Mouse (Mus musculus): ENCODE measurements around the gene Odf4. TPM values are rescaled to one million over a fixed set of nuclear protein-coding genes. Genes with fewer than 3 reads are reported as not detected.

Gene Odf4
- total RNA-seq, 2 experiments from 2014 or later, result not detected

Other genes with a start within 250 kb of the Odf4 start
- gene Myh10, start 235.5 kb downstream of the Odf4 start, total RNA-seq (2021), result 100 to 1,000 TPM; 165 to 169 TPM
- 10 to 100 TPM; 57.9 to 66.3 TPM for gene Ndel1, start 55.2 kb downstream of the Odf4 start, total RNA-seq (2021)
- gene Rnf222, start 38.5 kb downstream of the Odf4 start, total RNA-seq (2021), result under 1 TPM; 0.21 to 0.32 TPM
- 100 to 1,000 TPM; 896 to 908 TPM for gene Rpl26, start 25.5 kb downstream of the Odf4 start, total RNA-seq (2021)
- gene Arhgef15, start 30.4 kb upstream of the Odf4 start, total RNA-seq (2021), result 10 to 100 TPM; 32.1 to 36.8 TPM
- gene Slc25a35, start 41.0 kb upstream of the Odf4 start, total RNA-seq (2021), result 1 to 10 TPM in 1 of 2 experiments, under 1 TPM in 1; 0.91 to 1.4 TPM
- gene Rangrf, start 48.1 kb upstream of the Odf4 start, total RNA-seq (2021), result 10 to 100 TPM; 41.0 to 44.7 TPM
- 10 to 100 TPM; 14.3 to 14.5 TPM for gene Pfas, start 81.4 kb upstream of the Odf4 start, total RNA-seq (2021)
- 10 to 100 TPM; 36.8 to 37.7 TPM for gene Ctc1, start 88.8 kb upstream of the Odf4 start, total RNA-seq (2021)
- gene Aurkb, start 118.6 kb upstream of the Odf4 start, total RNA-seq (2021), result 10 to 100 TPM; 38.0 to 43.3 TPM
- gene Borcs6, start 132.6 kb upstream of the Odf4 start, total RNA-seq (2021), result 10 to 100 TPM; 13.8 to 14.3 TPM
- gene Tmem107, start 143.7 kb upstream of the Odf4 start, total RNA-seq (2021), result 1 to 10 TPM; 6.7 to 8.6 TPM
- gene Vamp2, start 161.4 kb upstream of the Odf4 start, total RNA-seq (2021), result 10 to 100 TPM; 80.2 to 84.6 TPM
- 10 to 100 TPM; 42.6 to 55.6 TPM for gene Per1, start 168.1 kb upstream of the Odf4 start, total RNA-seq (2021)
- gene Hes7, start 193.3 kb upstream of the Odf4 start, total RNA-seq (2021), result under 1 TPM; 0.23 to 0.29 TPM
- under 1 TPM; 0.29 to 0.65 TPM for gene 9130213A22Rik, start 195.5 kb upstream of the Odf4 start, total RNA-seq (2021)
- under 1 TPM in 1 of 2 experiments, not detected in 1; 0.45 TPM for gene Aloxe3, start 198.8 kb upstream of the Odf4 start, total RNA-seq (2021)
- gene Alox12b, start 229.9 kb upstream of the Odf4 start, total RNA-seq (2021), result not detected